Mouse (Mus musculus) forebrain, embryonic 14.5 days (tissue): Measurements from ENCODE around the gene Sycn. TPM values are rescaled to one million over a fixed set of nuclear protein-coding genes. Genes with fewer than 3 reads are reported as not detected.
"Not testable (repeated sequence)": the region's sequence is repeated elsewhere in the genome, so short reads cannot be mapped to it uniquely, and the experiment has no call there.

Experiments used
- ATAC-seq: fragments of 200-750 bp; cut with Nextera tagmentation; 2 replicates; pipeline ENCODE4 v1.8.0; 2017; ENCODE audit warnings: mild to moderate bottlenecking, moderate library complexity
- DNase-seq: peaks from one replicate; pipeline ENCODE4 v3.0.0-alpha.2; 2015; ENCODE audit warnings: low spot score
- H3K27ac ChIP-seq: fragments of 300-500 bp; sonication (generic); 2 replicates; pipeline ENCODE4 v1.5.1; 2014; ENCODE audit warnings: low read depth, mild to moderate bottlenecking, control low read depth, low read length, moderate library complexity
- H3K27me3 ChIP-seq: fragments of 300-500 bp; sonication (generic); replicated peaks from 2 replicates; pipeline ENCODE4 v1.6.1; 2014; ENCODE audit warnings: low read length, control low read depth, mixed read lengths; ENCODE audit not compliant: control insufficient read depth, insufficient read depth
- H3K36me3 ChIP-seq: fragments of 300-500 bp; sonication (generic); 2 replicates; pipeline ENCODE4 v1.6.1; 2014; ENCODE audit warnings: low read length, control low read depth; ENCODE audit not compliant: control insufficient read depth, insufficient read depth
- H3K4me1 ChIP-seq: fragments of 300-500 bp; sonication (generic); 2 replicates; pipeline ENCODE4 v1.6.1; 2014; ENCODE audit warnings: antibody characterized with exemption, low read length, control low read depth; ENCODE audit not compliant: control insufficient read depth, insufficient read depth
- H3K4me2 ChIP-seq: fragments of 300-500 bp; sonication (generic); 2 replicates; pipeline ENCODE4 v1.6.1; 2014; ENCODE audit warnings: mild to moderate bottlenecking, control low read depth, low read length
- H3K4me3 ChIP-seq: fragments of 300-500 bp; sonication (generic); 2 replicates; pipeline ENCODE4 v1.5.1; 2014; ENCODE audit warnings: low read depth, low read length, control low read depth
- H3K9ac ChIP-seq: fragments of 300-500 bp; sonication (generic); 2 replicates; pipeline ENCODE4 v1.6.1; 2014; ENCODE audit warnings: mild to moderate bottlenecking, low read length, control low read depth, moderate library complexity
- H3K9me3 ChIP-seq: fragments of 300-500 bp; sonication (generic); replicated peaks from 2 replicates; pipeline ENCODE4 v1.6.1; 2016; ENCODE audit warnings: low read length, control low read depth, mixed read lengths; ENCODE audit not compliant: control insufficient read depth
- WGBS: fragments of 180-500 bp; shearing (Covaris S2); extraction: QIAGEN DNeasy Blood & Tissue Kit; methylation state at CpG from one replicate; pipeline ENCODE4 v1.1.7; 2014; 5-methylcytosine and 5-hydroxymethylcytosine counted together
- polyA plus RNA-seq: library from polyadenylated mRNA; unstranded; fragments of >200 nt; fragmentation: Nextera tagmentation; extraction: Ambion mirVana; gene quantifications from 2 replicates; pipeline ENCODE4 v1.2.1, GENCODE M21; 2014

Gene Sycn
- not detected in 2 replicates for polyA plus RNA-seq

DNA sequence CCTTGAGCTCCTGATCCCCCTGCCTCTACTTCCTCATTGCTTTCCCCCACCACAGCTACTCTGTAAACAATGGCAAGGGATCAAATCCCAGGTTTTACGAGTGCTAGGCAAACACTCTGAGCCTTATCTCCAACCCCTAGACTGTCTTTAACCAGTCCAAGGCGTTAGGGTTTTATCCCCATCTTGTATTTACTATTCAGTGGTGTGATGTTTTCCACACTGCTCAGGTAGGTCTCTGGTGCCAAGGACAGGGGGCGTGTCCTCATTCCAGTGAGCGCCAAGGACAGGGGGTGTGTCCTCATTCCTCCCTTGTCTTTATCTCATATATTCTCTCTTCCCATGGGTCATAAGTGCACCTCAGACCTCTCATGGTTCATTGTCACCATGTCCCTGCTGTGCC, at the start of gene Sycn:
Gene Sycn, plus strand, starts transcription at position 360 of the 400 bp plus-strand sequence.
- 87% methylated on average over 4 of the region's 4 CpGs for WGBS
- Histone ChIP-seq H3K4me3 (no peak within 1 kb of the TSS), H3K4me1 (no peaks in the 10 kb centered on the region), H3K9ac (no peak within 1 kb of the TSS), H3K36me3 (no peaks in the 10 kb centered on the region), H3K4me2 (no peak within 1 kb of the TSS), H3K27me3 (peaks cover 14% of the 10 kb centered on the region), H3K9me3 (no peaks in the 10 kb centered on the region), H3K27ac (no peak within 1 kb of the TSS)
- ATAC-seq, result no peak
- DNase-seq, result no peak

DNA sequence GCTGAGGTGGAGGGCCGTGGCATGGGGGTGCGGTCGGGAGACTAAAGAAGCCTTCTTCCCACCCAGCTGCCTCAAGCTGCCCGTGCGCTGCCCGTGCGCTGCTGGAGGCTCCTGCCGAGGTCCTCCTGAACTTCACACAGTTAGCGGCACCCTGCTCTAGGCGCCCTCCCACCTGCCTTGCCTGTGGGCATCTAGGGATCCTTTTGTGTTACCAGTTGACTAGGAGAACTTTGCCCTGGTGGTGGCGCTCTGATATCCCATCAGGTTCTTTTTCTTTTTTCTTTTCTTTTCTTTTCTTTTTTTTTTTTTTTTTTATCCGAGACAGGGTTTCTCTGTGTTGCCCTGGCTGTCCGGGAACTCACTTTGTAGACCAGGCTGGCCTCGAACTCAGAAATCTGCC, 49.8 kb upstream of the Sycn start:
- ATAC-seq (no peak), DNase-seq (no peak)
- WGBS, result 40% methylated on average over 14 of the region's 14 CpGs
- Histone ChIP-seq H3K4me3 (no peak overlapping the region), H3K27me3 (no peaks in the 10 kb centered on the region), H3K9ac (no peak overlapping the region), H3K9me3 (no peaks in the 10 kb centered on the region), H3K36me3 (no peaks in the 10 kb centered on the region), H3K27ac (no peak overlapping the region), H3K4me1 (peaks cover 4% of the 10 kb centered on the region; the same call in 1 of the 2 replicates), H3K4me2 (no peak overlapping the region)

DNA sequence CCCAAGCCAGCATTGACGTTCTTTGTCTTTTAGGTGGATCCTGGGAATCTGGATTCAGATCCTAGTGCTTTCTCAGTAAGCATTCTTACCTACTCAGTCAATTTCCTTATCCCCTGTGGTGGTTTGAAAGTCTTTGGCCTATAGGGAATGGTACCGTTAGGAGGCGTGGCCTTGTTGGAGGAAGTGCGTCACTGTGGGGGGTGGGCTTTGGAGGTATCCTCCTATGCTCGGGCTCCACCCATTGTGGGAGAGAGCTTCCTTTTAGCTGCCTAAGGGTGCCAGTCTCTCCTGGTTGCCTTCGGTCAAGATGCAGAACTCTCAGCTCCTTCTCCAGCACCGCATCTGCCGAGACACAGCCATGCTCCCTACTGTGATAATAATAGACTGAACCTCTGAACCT, 48.4 kb upstream of the Sycn start:
- Histone ChIP-seq H3K9me3 (no peaks in the 10 kb centered on the region), H3K27ac (no peak overlapping the region), H3K9ac (no peak overlapping the region), H3K27me3 (no peaks in the 10 kb centered on the region), H3K36me3 (no peaks in the 10 kb centered on the region), H3K4me2 (no peak overlapping the region), H3K4me3 (no peak overlapping the region), H3K4me1 (peaks cover 4% of the 10 kb centered on the region; the same call in 1 of the 2 replicates)
- DNase-seq (no peak), ATAC-seq (no peak)
- WGBS, result 88% methylated on average over 8 of the region's 8 CpGs

DNA sequence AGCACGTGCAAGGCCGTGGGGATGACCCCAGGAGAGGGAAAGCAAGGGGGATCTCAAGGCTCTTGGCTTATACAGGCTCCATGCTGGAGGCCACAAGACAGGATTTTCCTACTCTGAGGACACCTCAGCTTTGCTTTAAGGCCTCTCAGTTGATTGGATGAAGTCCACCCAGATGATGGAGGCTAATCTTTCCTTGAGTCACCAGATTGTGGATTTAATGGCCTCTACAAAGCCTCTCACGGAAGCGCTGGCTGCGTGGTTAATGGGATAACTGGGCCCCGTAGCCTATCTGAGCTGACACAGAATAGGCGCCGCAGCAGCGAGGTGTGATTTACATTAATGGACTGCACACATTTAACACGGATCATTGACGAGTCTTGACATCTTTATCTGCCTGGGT, 45.3 kb upstream of the Sycn start:
- Histone ChIP-seq H3K4me2 (no peak overlapping the region), H3K27ac (no peak overlapping the region), H3K9ac (no peak overlapping the region), H3K27me3 (no peaks in the 10 kb centered on the region), H3K9me3 (no peaks in the 10 kb centered on the region), H3K4me1 (no peaks in the 10 kb centered on the region), H3K4me3 (no peak overlapping the region), H3K36me3 (no peaks in the 10 kb centered on the region)
- no peak for ATAC-seq
- peak; percentile 17 for DNase-seq
- WGBS, result 67% methylated on average over 11 of the region's 11 CpGs

DNA sequence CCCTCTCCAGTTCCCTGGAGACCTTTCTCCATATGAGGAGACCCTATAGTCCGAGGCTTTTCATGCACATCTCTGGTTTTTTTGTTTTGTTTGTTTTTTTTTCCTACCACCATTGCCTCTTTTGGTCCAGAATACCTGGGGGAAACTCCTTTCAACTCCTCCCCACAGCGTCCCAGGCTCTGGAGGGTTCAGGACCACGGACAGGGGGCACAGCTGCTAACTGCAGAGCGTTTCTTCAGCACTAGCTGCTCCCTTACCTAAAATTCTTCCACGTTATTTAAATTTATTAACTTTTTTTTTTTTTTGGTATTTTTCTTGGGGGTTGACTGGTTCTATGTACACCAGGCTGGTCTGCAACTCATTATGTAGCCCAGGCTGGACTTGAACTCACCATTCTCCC, 35.1 kb upstream of the Sycn start:
- H3K4me1 ChIP-seq, result no peaks in the 10 kb centered on the region
- no peak overlapping the region for H3K4me3 ChIP-seq
- ATAC-seq (no peak), DNase-seq (no peak)
- H3K27ac ChIP-seq, result no peak overlapping the region
- H3K9ac ChIP-seq, result no peak overlapping the region
- 8% methylated on average over 5 of the region's 5 CpGs for WGBS
- H3K27me3 ChIP-seq, result no peaks in the 10 kb centered on the region; the same call in 1 of the 2 replicates
- no peaks in the 10 kb centered on the region for H3K36me3 ChIP-seq
- H3K9me3 ChIP-seq, result 0 out of 2 replicates have a peak, but pooled peaks cover 3% of the 10 kb centered on the region
- no peak overlapping the region for H3K4me2 ChIP-seq

DNA sequence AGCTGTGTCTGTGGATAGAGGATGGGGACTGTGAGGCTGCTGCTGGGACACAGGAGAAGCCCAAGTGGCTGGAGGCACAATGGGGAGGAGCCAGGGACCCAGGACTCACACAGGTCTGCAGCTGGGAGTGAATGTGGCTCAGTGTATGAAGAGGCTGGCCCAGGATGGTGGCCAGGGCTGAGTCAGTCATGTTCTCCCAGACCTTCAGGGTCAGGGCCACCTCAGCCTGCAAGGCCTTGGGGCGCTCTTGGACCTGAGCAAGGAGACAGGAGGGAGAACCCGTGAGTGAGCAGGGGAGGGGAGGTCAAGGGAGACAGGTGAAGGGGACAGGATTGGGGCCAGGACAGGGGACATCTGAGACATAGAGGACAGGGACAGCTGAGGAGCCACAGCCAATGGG, 31.6 kb upstream of the Sycn start:
- not testable (repeated sequence) for H3K27ac ChIP-seq

DNA sequence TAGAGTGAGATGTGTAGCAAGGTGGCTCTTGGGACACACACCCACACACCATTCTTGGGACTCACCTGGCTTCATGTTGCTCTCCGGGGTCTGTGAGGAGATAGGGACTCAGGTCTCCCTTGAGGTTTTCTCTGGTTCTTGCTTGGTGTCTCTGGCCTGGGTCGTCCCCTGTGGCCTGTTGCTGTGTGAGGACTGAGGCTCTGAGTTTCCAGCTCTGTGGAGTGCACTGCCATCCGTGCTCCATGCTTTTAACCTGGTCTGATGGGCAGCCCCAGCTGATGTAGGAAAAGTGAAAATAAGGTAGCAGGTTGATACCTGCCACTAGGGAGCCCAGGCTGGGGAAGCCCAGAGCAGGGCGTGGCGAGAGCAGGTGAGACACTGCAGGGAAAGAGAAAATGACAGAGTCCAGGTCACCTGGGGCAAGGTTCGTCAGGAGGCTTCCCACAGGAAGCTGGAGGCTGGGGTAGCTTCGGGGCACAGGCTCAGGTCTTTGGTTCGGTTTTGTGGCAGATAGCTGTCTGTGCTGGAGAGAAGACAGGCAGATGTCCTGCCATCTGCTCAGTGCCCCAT, 30.2 kb upstream of the Sycn start, which contains the start of gene Ifnl2:
Gene Ifnl2, minus strand, starts transcription at position 51 of the 570 bp plus-strand sequence.
- not testable (repeated sequence) for H3K4me1 ChIP-seq, H3K9ac ChIP-seq, H3K9me3 ChIP-seq, H3K27ac ChIP-seq, H3K4me2 ChIP-seq, ATAC-seq, H3K27me3 ChIP-seq, H3K36me3 ChIP-seq, H3K4me3 ChIP-seq, DNase-seq
- 60% methylated on average over 8 of the region's 8 CpGs for WGBS

More for the DNA sequence above, 31.6 kb upstream of the Sycn start:
- not testable (repeated sequence) for H3K27me3 ChIP-seq, H3K4me3 ChIP-seq, H3K4me2 ChIP-seq, ATAC-seq, H3K9me3 ChIP-seq, H3K9ac ChIP-seq, H3K36me3 ChIP-seq, H3K4me1 ChIP-seq, DNase-seq
- WGBS, result 100% methylated on average over 1 of the region's 2 CpGs

DNA sequence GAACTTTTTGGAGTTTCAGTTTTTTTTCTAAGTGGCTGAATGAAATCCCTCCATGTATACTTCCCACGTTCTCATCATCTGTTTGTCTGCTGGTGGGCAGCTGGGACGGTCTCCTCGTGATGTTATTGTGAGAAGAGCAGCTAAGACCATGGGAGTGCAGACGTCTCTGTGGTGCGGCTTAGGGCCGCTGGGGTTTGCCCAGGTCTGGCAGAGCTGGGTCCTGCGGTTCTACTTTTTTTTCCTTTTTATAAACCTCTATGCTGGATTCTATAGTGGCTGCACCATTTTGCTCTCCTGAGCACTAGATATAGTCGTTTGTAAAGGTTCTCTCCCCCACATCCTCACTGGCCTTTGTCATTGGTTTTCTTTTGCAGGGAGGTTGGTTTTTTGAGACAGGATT, 29.2 kb upstream of the Sycn start:
- no peak for ATAC-seq
- no peaks in the 10 kb centered on the region for H3K36me3 ChIP-seq

DNA sequence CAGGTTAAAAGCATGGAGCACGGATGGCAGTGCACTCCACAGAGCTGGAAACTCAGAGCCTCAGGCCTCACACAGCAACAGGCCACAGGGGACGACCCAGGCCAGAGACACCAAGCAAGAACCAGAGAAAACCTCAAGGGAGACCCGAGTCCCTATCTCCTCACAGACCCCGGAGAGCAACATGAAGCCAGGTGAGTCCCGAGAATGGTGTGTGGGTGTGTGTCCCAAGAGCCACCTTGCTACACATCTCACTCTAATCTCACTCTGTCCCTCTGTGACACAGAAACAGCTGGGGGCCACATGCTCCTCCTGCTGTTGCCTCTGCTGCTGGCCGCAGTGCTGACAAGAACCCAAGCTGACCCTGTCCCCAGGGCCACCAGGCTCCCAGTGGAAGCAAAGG, 18.1 kb upstream of the Sycn start, which contains the start of gene Ifnl3:
Gene Ifnl3, plus strand, starts transcription at position 301 of the 400 bp plus-strand sequence.
- DNase-seq, H3K4me1 ChIP-seq, ATAC-seq, H3K36me3 ChIP-seq, H3K9ac ChIP-seq, H3K27ac ChIP-seq, H3K9me3 ChIP-seq, H3K4me3 ChIP-seq, H3K4me2 ChIP-seq, H3K27me3 ChIP-seq: not testable (repeated sequence)
- WGBS, result 73% methylated on average over 5 of the region's 6 CpGs

More for the DNA sequence above, 29.2 kb upstream of the Sycn start:
- Histone ChIP-seq H3K4me3 (no peak overlapping the region), H3K27ac (no peak overlapping the region), H3K27me3 (no peaks in the 10 kb centered on the region), H3K9me3 (no peaks in the 10 kb centered on the region), H3K4me2 (no peak overlapping the region), H3K9ac (no peak overlapping the region), H3K4me1 (no peaks in the 10 kb centered on the region)
- 70% methylated on average over 8 of the region's 8 CpGs for WGBS
- DNase-seq, result no peak
